Mouse (Mus musculus): ENCODE results near the gene Trim13.

The Trim13 gene

DNA sequence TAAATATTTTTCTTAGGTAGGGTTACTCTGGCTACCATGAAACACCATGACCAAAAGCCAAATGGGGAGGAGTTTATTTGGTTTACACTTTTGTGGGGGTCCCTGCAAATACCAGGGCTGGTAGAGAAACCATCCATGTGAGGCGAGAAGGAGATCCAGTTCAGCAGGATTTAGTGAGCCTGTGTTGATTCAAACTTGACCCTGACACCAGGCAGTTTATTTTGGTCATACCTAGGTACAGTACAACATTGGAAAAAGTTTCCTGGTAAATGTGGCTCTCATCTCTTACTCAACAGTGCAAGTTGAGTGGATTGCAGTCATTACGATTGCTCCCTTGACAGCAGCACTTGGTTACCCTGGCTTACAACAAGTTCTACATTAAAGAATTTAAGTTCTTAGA, 15.3 kb downstream of the Trim13 start:
- no peak for DNase-seq (ENCODE audit: low spot score)

DNA sequence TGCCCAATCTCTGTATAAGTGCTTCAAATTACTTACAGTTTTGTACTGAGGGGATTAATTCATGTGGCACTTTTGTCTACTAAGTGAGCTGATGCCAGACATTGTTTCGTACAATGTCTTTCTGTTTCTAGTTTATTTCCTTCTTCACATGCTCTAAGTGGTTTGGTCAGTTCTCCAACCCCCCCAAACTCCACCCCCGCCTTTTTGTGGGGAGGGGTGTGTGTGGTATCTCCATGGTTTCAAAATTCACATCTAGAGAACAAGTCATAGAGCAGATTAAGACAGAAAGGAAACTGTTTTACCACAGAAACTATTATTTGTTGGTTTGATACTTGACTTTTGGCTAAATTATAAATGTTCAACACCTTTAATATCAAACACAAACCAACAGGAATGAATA, 22.3 kb downstream of the Trim13 start:
- DNase-seq (ENCODE audit: low spot score): no peak

GRCm38 (mm10) chr14:61635969-61636368, 37.9 kb downstream of the Trim13 start:
- DNase-seq (ENCODE audit: low spot score): no peak

DNA sequence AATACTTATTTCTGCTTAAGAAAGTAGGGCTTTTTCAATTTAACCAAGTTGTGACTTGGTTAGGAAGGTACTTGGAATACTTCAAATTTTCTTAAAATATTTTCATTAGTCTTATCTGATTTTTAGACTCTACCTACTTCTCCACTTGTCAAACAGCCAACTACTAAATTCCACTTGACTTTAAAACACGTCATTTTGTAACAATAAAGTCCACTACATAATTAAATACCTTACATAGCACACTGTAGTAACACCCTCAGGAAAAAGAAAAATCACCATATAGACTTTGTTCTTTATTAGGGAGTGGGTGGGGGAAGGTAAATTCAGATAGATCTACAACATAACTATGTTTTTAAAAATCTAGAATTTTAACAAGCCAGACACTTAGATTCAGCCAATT, 44.6 kb downstream of the Trim13 start:
- DNase-seq (ENCODE audit: low spot score): no peak

- no peak for DNase-seq (ENCODE audit: low spot score)
Observed at GRCm38 (mm10) chr14:61645547-61645946, 47.5 kb downstream of the Trim13 start.

- peak; percentile 41 for DNase-seq (ENCODE audit: low spot score)
Observed at GRCm38 (mm10) chr14:61647182-61647880, 49.3 kb downstream of the Trim13 start.

GRCm38 (mm10) chr14:61647881-61648684, 50.0 kb downstream of the Trim13 start:
- peak; percentile 48 for DNase-seq (ENCODE audit: low spot score)

- DNase-seq (ENCODE audit: low spot score): peak; percentile 97
Observed at GRCm38 (mm10) chr14:61648685-61649504, 50.8 kb downstream of the Trim13 start.

GRCm38 (mm10) chr14:61650291-61650960, 52.4 kb downstream of the Trim13 start:
- DNase-seq (ENCODE audit: low spot score): no peak
